Mouse (Mus musculus): ENCODE results near the gene Gm38392. TPM values are rescaled to one million over a fixed set of nuclear protein-coding genes. Genes with fewer than 3 reads are reported as not detected.
"Not testable (repeated sequence)": the region's sequence is repeated elsewhere in the genome, so short reads cannot be mapped to it uniquely, and the experiment has no call there.

Gm38392 gene
- total RNA-seq, 1 experiment from 2014 or later, result 0.96 TPM

GRCm38 (mm10) chr3:88276529-88277143 lies 10.4 kb downstream of the Gm38392 start:
- DNase-seq, result peak; percentile 63

GRCm38 (mm10) chr3:88276121-88276520 lies 10.9 kb downstream of the Gm38392 start:
- no peak for DNase-seq

DNA sequence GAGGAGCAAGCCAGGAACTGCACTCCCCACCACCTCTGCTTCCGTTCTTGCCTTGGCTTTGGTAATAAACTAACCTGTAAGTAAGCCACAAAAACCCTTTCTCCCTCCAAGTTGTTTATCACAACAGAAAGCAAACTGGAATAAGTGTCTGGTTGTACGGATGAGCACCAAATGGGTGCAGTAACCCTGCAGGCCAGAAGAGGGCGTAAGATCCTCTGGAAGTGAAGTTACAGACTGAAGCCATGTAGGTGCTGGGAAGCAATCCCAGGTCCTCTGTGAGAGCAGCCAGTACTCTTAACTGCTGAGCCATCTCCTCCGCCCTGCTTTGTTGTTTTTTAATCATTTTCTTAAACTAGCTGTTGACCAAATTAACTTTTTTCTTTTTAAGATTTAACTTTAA lies 13.0 kb downstream of the Gm38392 start:
- no peak for DNase-seq

DNA sequence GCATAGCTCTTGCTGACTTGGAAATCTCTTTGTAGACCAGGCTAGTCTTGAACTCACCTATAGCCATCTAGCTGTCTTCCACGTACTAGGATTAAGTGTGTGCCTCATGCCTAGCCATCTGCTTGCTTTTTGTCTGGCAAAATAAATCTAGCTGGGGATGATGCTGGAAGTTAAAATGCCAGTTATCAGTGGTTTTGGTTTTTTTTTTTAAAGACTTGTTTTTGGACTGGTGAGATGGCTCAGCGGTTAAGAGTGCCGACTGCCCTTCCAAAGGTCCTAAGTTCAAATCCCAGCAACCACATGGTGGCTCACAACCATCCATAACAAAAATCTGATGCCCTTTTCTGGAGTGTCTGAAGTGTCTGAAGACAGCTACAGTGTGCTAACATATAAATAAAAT lies 15.2 kb downstream of the Gm38392 start:
- DNase-seq, result no peak

DNA sequence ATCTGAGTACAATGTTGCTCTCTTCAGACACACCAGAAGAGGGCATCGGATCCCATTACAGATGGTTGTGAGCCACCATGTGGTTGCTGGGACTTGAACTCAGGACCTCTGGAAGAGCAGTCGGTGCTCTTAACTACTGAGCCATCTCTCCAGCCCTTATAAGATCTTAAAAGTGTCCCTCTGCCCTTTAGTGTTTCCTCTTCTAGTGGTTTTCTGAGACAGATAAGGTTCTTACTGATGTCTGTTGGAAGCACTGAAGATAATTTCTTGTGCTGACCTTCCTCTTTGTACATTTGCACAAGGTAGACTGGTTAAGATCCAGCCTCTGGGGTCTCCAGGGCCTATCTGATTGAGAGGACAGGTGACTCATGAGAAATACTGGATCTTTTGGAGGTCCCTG lies 15.7 kb downstream of the Gm38392 start:
- DNase-seq, result not testable (repeated sequence)

DNA sequence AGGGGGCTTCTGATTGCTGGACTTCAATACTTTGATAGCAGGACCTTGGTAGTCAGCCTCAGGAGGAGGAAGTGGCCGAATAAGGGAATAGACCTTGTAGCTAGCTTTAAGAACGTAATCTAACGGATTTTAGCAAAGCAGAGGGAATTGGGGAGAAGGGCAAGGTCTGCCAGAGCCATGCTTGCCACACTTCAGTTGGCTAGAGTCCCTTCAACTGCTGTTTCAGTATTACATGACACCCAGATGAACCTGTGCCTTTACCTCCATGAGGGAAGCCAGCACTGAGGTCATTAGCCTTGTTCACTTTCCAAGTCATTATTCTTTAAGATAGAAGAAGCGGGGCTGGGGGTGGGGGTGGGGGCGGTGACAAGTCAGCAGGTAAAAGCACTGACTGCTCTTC lies 18.0 kb downstream of the Gm38392 start:
- DNase-seq, result peak; percentile 52

- not testable (repeated sequence) for DNase-seq
Measured at GRCm38 (mm10) chr3:88268014-88268413, 19.0 kb downstream of the Gm38392 start.

DNA sequence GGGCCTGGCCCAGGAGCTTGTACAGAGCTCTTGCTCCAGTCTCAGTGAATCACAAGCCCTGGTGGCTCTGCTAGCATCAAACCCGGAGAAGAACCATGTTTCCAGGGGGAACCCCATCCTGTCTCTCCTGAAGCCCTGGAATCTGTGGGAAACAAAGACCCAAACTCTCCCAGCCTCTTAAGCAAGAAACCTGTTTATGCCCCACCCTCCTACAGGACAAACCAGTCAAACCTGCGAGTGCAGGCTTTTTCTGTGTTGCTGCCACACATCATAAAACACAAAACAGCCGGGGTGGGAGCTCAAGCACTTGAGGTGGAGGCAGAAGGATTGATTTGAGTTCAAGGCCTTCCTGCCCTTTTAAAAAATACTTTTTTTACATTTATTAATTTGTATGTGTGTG lies 24.7 kb downstream of the Gm38392 start:
- DNase-seq, result no peak

- DNase-seq, result peak; percentile 2
Measured at GRCm38 (mm10) chr3:88256382-88256781, 30.6 kb downstream of the Gm38392 start.

DNA sequence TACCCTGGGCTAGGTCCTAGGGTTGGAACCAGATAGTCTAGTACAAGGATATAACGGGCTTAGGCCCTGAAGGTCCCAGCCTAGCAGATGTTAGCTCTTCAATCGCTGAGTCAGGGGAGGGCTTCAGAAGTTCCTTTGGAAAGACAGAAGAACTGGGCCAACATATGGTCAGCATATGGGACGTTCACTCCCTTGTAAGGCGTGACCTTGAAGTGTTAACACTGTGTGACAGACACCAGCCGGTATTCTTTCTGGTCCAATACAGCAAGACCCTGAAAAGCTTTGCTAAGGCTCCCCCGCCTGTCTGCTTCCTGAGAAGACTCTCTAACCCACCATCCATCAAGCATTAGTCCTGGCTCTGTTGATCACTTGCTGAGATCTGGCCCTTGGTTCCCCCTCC lies 31.1 kb downstream of the Gm38392 start:
- peak; percentile 1 for DNase-seq

GRCm38 (mm10) chr3:88254268-88254926 lies 32.6 kb downstream of the Gm38392 start, which contains the start of gene Rhbg:
Gene Rhbg, minus strand, starts transcription at chr3:88254709.
- DNase-seq, result peak; percentile 74

- DNase-seq, result peak; percentile 4
Measured at GRCm38 (mm10) chr3:88252739-88253138, 34.3 kb downstream of the Gm38392 start.

DNA sequence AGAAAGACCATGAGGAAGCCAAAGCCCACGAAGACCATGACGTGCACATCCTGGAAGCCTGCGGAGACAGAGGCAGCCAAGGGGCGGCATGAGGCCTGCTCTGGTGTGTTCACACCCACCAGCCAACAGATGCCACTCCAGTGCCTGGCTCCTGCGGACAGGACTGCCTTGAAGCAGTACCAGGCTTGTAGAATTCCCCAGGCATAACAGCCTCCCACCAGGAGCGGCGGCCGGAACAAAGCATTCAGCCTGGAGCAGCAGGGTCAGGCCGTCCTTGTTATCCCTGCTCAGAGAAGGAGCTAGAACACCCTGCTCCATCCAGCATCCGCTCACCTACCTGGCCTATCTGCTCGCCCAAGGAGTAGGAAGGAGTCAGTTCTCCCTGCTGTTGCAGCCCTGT lies 38.6 kb downstream of the Gm38392 start:
- no peak for DNase-seq

GRCm38 (mm10) chr3:88247666-88248065 lies 39.3 kb downstream of the Gm38392 start:
- DNase-seq, result no peak

DNA sequence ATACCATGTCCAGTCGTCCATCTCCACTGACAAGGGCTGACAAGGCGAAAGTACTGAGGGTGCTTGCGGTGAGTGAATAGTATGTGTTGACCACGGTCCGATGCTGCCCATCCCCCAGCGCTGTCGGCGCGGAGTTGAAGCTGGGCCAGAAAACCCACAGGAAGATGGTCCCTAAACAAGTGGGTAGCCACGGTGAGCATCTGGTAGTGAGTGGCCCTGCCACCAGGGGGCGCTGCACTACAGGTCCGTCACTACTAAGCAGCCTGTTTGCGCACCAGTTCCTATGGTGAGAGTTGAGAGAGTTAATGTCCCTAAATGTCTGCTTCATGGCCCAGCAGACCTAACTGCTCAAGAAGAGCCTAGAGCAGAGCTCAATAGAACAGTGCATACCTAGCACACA lies 41.2 kb downstream of the Gm38392 start:
- peak; percentile 89 for DNase-seq

- DNase-seq, result peak; percentile 76
Measured at GRCm38 (mm10) chr3:88244071-88244470, 42.9 kb downstream of the Gm38392 start.

- DNase-seq, result peak; percentile 85
Measured at GRCm38 (mm10) chr3:88242531-88242930, 44.5 kb downstream of the Gm38392 start.

GRCm38 (mm10) chr3:88241045-88241786 lies 45.8 kb downstream of the Gm38392 start:
- DNase-seq, result no peak

DNA sequence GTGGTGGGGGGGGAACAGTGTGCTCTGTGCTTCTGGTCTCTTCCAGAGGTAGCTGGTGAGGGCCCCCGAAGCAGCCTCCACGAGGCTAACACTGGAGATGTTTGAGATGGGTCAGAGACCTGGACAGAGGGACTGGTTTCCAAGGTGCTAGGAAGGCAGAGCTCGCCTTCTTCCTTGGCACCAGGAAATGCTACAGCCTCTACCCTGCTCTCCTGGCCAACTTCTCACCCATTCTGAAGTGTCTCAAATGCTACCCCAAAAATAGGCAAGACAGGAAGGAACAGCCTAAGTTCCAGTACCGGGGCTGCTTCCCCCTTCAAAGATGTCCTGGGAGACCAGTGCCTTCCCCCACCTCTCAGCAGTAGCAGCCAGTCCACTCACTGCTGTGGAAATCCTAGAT lies 47.6 kb downstream of the Gm38392 start:
- no peak for DNase-seq

DNA sequence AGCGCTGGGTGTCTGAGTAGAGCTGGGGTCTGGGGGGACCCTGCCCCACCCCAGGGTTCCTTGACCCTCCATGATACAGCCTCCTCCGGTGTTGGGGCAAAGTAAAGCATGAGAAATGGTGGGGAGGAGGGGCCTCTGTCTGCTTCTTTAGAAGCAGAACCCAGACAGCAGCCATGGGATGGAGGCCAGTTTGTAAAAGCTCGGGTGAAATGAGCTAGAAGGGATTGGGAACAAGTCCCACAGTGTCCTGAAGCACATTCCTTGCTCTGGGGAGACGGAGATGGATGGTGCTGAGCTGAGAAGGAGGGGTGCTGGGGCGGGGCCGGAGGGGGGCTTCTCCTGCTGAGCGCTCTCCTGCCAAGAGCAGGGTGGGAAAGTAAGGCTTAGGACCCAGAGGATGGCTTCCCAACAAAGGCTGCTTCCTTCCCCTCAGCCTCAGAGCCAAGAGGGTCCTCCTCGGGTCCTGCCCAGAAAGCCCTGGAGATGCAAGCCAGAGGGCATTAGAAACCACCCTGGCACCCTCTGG lies 48.1 kb downstream of the Gm38392 start:
- DNase-seq, result no peak

DNA sequence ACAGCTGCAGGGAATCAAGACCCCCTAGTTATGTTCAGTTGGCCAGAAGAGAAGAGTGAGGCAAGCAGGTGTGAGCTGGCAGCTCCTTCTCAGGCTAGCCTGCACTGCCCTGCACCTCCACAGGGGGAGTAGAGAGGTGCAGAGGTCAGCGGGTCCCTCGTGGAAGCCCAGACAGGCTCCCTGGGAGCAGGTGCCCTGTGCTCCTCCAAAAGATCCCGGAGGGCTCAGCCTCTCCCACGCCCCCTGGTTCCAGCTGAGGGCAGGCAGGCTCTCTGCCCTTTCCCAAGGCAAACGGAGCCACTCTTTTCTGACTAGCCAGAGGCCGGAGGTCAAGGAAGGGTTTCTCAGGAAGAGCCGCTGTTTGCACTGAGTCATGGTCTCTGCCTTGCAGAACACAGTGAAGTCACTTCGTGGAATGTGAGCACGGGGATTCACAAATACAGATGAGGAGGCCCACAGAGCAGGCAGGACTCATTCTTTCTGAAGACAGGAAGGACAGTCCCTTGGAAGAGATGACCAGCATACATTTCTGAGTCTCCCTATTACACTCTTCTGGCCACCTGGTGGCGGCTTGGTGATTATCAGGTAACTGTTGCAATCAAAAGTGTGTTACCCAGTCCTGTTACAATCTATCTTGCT lies 49.3 kb downstream of the Gm38392 start:
- peak; percentile 64 for DNase-seq

DNA sequence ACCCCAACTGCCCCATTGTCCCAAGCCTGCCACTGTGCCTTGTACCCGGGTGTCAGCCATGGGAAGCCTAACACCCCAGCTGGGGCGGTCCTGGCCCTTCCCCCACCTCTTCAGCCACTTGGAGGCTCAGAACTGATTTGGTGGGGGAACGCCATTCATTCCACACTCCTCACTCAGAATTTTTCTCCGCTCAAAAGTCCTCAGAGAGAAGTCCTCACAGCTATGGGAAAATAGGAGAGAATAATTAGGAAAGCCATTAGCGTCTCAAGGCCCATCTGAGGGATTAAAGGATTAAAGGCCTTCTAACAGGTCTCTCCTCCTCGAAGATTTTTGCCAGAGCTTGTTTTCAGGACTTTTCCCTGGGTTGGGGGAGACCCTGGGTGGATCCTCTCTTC lies 49.9 kb downstream of the Gm38392 start:
- DNase-seq, result no peak

DNA sequence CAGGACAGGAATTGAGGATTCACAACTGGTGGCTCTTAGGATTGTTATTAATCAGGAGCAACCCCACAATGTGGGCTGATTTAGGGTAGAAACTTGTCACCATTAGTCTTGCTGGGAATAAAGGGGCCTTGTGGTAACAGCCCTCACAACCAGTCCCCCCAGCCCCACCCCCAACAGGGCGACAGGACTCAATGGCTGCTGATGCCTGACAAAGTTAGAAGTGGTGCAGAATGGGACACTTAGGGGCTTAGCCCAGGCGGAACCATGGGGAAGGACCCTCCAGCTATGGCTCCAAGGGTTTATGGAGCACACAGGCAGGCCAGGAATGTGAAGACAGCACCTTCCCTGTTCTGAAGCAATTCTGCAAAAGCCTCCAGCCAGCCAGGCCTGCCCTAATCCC lies 51.4 kb downstream of the Gm38392 start:
- DNase-seq, result no peak
